Mouse (Mus musculus): ENCODE results near the gene Cemip. TPM values are rescaled to one million over a fixed set of nuclear protein-coding genes. Genes with fewer than 3 reads are reported as not detected.

Gene Cemip
- polyA plus RNA-seq, 1 experiment from 2014 or later: 0.89 TPM

GRCm38 (mm10) chr7:84013656-84014055, 72.6 kb downstream of the Cemip start:
- no peaks in the 10 kb centered on the region for H3K27me3 ChIP-seq (ENCODE audit: control insufficient read depth, insufficient read depth, low read length)
- H3K9me3 ChIP-seq (ENCODE audit: control insufficient read depth, low read length): no peaks in the 10 kb centered on the region
- no peaks in the 10 kb centered on the region for H3K36me3 ChIP-seq (ENCODE audit: control insufficient read depth, insufficient read depth, low read length)
- peaks cover 6 to 8% of the 10 kb centered on the region in 2 experiments for H3K4me1 ChIP-seq (ENCODE audit: control insufficient read depth in 2 of 2, insufficient read depth in 2 of 2, low read length in 2 of 2)
- 68% methylated on average over 4 of the region's 4 CpGs for WGBS
- no peak overlapping the region for H3K4me2 ChIP-seq (ENCODE audit: low read length)
- no peak overlapping the region for H3K9ac ChIP-seq (ENCODE audit: low read length)
- no peak overlapping the region for H3K4me3 ChIP-seq (ENCODE audit: control insufficient read depth in 1 of 2, insufficient read depth in 1 of 2, low read depth in 1 of 2, low read length in 2 of 2)
- ATAC-seq (ENCODE audit: insufficient number of reproducible peaks, insufficient read depth, low FRiP score, low read depth): no peak
- no peak overlapping the region for H3K27ac ChIP-seq (replicated peaks in 1 of 2; ENCODE audit: control insufficient read depth in 1 of 2, insufficient read depth in 1 of 2, low read depth in 2 of 2, low read length in 2 of 2)

- Histone ChIP-seq H3K27ac (replicated peaks in 1 of 2; ENCODE audit: control insufficient read depth in 1 of 2, insufficient read depth in 1 of 2, low read depth in 2 of 2, low read length in 2 of 2) (no peak overlapping the region), H3K4me2 (ENCODE audit: low read length) (no peak overlapping the region)
- WGBS: 71% methylated on average over 6 of the region's 6 CpGs
Observed at GRCm38 (mm10) chr7:84004357-84004756, 81.9 kb downstream of the Cemip start.

GRCm38 (mm10) chr7:84001516-84001915, 84.8 kb downstream of the Cemip start:
- no peak overlapping the region for H3K27ac ChIP-seq (replicated peaks in 1 of 2; ENCODE audit: control insufficient read depth in 1 of 2, insufficient read depth in 1 of 2, low read depth in 2 of 2, low read length in 2 of 2)
- H3K4me2 ChIP-seq (ENCODE audit: low read length): no peak overlapping the region
- no peak overlapping the region for H3K9ac ChIP-seq (ENCODE audit: low read length)
- no peaks in the 10 kb centered on the region for H3K27me3 ChIP-seq (ENCODE audit: control insufficient read depth, insufficient read depth, low read length)
- no peaks in the 10 kb centered on the region for H3K36me3 ChIP-seq (ENCODE audit: control insufficient read depth, insufficient read depth, low read length)
- no peak for ATAC-seq (ENCODE audit: insufficient number of reproducible peaks, insufficient read depth, low FRiP score, low read depth)
- no peaks in the 10 kb centered on the region; a peak in 1 of 4 replicates for H3K4me1 ChIP-seq (ENCODE audit: control insufficient read depth in 2 of 2, insufficient read depth in 2 of 2, low read length in 2 of 2)
- H3K9me3 ChIP-seq (ENCODE audit: control insufficient read depth, low read length): no peaks in the 10 kb centered on the region
- no peak overlapping the region for H3K4me3 ChIP-seq (ENCODE audit: control insufficient read depth in 1 of 2, insufficient read depth in 1 of 2, low read depth in 1 of 2, low read length in 2 of 2)
- 89% methylated on average over 3 of the region's 3 CpGs for WGBS

More at GRCm38 (mm10) chr7:84004357-84004756, 81.9 kb downstream of the Cemip start:
- Histone ChIP-seq H3K4me1 (ENCODE audit: control insufficient read depth in 2 of 2, insufficient read depth in 2 of 2, low read length in 2 of 2) (no peaks in the 10 kb centered on the region; a peak in 1 of 4 replicates), H3K9me3 (ENCODE audit: control insufficient read depth, low read length) (no peaks in the 10 kb centered on the region), H3K4me3 (ENCODE audit: control insufficient read depth in 1 of 2, insufficient read depth in 1 of 2, low read depth in 1 of 2, low read length in 2 of 2) (no peak overlapping the region), H3K9ac (ENCODE audit: low read length) (no peak overlapping the region), H3K36me3 (ENCODE audit: control insufficient read depth, insufficient read depth, low read length) (no peaks in the 10 kb centered on the region), H3K27me3 (ENCODE audit: control insufficient read depth, insufficient read depth, low read length) (no peaks in the 10 kb centered on the region)
- ATAC-seq (ENCODE audit: insufficient number of reproducible peaks, insufficient read depth, low FRiP score, low read depth): no peak

DNA sequence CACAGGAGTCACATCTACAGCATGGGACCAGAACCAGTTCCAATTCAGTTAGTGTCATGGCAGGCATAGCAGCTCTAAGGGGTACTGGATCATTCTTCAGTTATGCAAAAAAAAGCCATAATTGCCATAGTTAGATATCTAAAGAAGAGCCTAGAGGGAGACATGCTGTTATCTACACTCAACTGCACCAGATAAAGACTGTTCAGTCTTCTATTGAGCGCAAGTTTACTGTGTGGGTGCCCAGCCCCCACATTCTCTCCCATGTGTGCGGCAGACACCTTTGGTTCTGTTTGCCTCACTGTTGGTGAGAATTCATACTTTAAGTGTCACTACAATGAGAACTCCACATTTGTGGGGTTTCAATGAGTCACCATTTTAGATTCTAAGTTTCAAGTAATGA, 85.6 kb downstream of the Cemip start:
- Histone ChIP-seq H3K36me3 (ENCODE audit: control insufficient read depth, insufficient read depth, low read length) (no peaks in the 10 kb centered on the region), H3K4me3 (ENCODE audit: control insufficient read depth in 1 of 2, insufficient read depth in 1 of 2, low read depth in 1 of 2, low read length in 2 of 2) (no peak overlapping the region), H3K4me1 (ENCODE audit: control insufficient read depth in 2 of 2, insufficient read depth in 2 of 2, low read length in 2 of 2) (no peaks in the 10 kb centered on the region; a peak in 1 of 4 replicates), H3K4me2 (ENCODE audit: low read length) (no peak overlapping the region), H3K27me3 (ENCODE audit: control insufficient read depth, insufficient read depth, low read length) (no peaks in the 10 kb centered on the region), H3K27ac (replicated peaks in 1 of 2; ENCODE audit: control insufficient read depth in 1 of 2, insufficient read depth in 1 of 2, low read depth in 2 of 2, low read length in 2 of 2) (no peak overlapping the region), H3K9ac (ENCODE audit: low read length) (no peak overlapping the region), H3K9me3 (ENCODE audit: control insufficient read depth, low read length) (no peaks in the 10 kb centered on the region)
- ATAC-seq (ENCODE audit: insufficient number of reproducible peaks, insufficient read depth, low FRiP score, low read depth): no peak
- WGBS: 73% methylated on average over 2 of the region's 2 CpGs

DNA sequence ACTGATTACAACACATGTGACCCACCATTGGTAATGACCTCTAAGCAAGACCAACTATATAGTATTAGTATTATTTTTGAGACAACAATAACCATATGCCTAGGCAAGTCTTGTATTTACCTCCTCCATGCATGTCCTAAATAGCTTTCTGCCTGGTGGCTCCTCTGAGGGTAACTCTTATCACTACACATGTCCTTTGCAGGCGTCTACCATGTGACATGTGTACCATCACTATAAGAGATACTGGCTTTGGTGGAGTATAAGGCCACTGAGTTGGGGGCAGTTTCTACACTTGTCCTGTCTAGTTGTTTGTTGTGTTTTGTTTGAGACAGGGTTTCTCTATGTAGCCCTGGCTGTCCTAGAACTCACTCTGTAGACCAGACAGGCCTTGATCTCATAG, 86.7 kb downstream of the Cemip start:
- H3K27me3 ChIP-seq (ENCODE audit: control insufficient read depth, insufficient read depth, low read length): no peaks in the 10 kb centered on the region
- no peak overlapping the region for H3K4me3 ChIP-seq (ENCODE audit: control insufficient read depth in 1 of 2, insufficient read depth in 1 of 2, low read depth in 1 of 2, low read length in 2 of 2)
- no peaks in the 10 kb centered on the region for H3K36me3 ChIP-seq (ENCODE audit: control insufficient read depth, insufficient read depth, low read length)
- no peaks in the 10 kb centered on the region for H3K9me3 ChIP-seq (ENCODE audit: control insufficient read depth, low read length)
- no peak overlapping the region for H3K9ac ChIP-seq (ENCODE audit: low read length)
- H3K4me1 ChIP-seq (ENCODE audit: control insufficient read depth in 2 of 2, insufficient read depth in 2 of 2, low read length in 2 of 2): no peaks in the 10 kb centered on the region; a peak in 1 of 4 replicates
- no peak overlapping the region for H3K4me2 ChIP-seq (ENCODE audit: low read length)
- WGBS: 72% methylated on average over 1 of the region's 1 CpGs
- H3K27ac ChIP-seq (replicated peaks in 1 of 2; ENCODE audit: control insufficient read depth in 1 of 2, insufficient read depth in 1 of 2, low read depth in 2 of 2, low read length in 2 of 2): no peak overlapping the region
- no peak for ATAC-seq (ENCODE audit: insufficient number of reproducible peaks, insufficient read depth, low FRiP score, low read depth)

GRCm38 (mm10) chr7:83994348-83994747, 92.0 kb downstream of the Cemip start:
- Histone ChIP-seq H3K27me3 (ENCODE audit: control insufficient read depth, insufficient read depth, low read length) (no peaks in the 10 kb centered on the region), H3K4me2 (ENCODE audit: low read length) (no peak overlapping the region), H3K36me3 (ENCODE audit: control insufficient read depth, insufficient read depth, low read length) (no peaks in the 10 kb centered on the region), H3K9ac (ENCODE audit: low read length) (no peak overlapping the region), H3K4me1 (ENCODE audit: control insufficient read depth in 2 of 2, insufficient read depth in 2 of 2, low read length in 2 of 2) (no peaks in the 10 kb centered on the region), H3K9me3 (ENCODE audit: control insufficient read depth, low read length) (no peaks in the 10 kb centered on the region), H3K27ac (replicated peaks in 1 of 2; ENCODE audit: control insufficient read depth in 1 of 2, insufficient read depth in 1 of 2, low read depth in 2 of 2, low read length in 2 of 2) (no peak overlapping the region), H3K4me3 (ENCODE audit: control insufficient read depth in 1 of 2, insufficient read depth in 1 of 2, low read depth in 1 of 2, low read length in 2 of 2) (no peak overlapping the region)
- ATAC-seq (ENCODE audit: insufficient number of reproducible peaks, insufficient read depth, low FRiP score, low read depth): no peak
- 82% methylated on average over 1 of the region's 1 CpGs for WGBS

DNA sequence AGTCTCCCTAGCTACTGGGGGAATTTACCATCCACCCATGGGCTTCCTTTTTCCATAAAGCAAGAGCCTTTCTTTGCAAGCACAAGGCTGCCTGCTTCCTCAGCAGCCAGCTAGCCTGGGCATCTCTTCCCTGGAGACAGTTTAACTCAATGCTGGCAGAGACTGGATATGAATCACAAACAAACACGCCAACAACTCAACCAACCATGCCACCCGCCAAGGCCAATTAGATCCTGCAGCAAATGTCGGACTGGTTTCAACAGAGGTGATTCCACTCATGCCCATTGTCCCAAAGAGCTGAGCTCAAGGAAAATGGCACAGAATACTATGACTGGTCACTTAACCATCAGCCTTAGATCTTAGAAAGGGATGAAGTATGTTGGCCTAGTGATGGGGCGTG, 97.0 kb downstream of the Cemip start:
- H3K4me2 ChIP-seq (ENCODE audit: low read length): no peak overlapping the region
- no peak overlapping the region for H3K27ac ChIP-seq (replicated peaks in 1 of 2; ENCODE audit: control insufficient read depth in 1 of 2, insufficient read depth in 1 of 2, low read depth in 2 of 2, low read length in 2 of 2)
- H3K4me3 ChIP-seq (ENCODE audit: control insufficient read depth in 1 of 2, insufficient read depth in 1 of 2, low read depth in 1 of 2, low read length in 2 of 2): no peak overlapping the region
- no peak for ATAC-seq (ENCODE audit: insufficient number of reproducible peaks, insufficient read depth, low FRiP score, low read depth)
- H3K4me1 ChIP-seq (ENCODE audit: control insufficient read depth in 2 of 2, insufficient read depth in 2 of 2, low read length in 2 of 2): no peaks in the 10 kb centered on the region
- no peak overlapping the region for H3K9ac ChIP-seq (ENCODE audit: low read length)
- WGBS: 91% methylated on average over 4 of the region's 4 CpGs
- no peaks in the 10 kb centered on the region for H3K36me3 ChIP-seq (ENCODE audit: control insufficient read depth, insufficient read depth, low read length)
- H3K27me3 ChIP-seq (ENCODE audit: control insufficient read depth, insufficient read depth, low read length): no peaks in the 10 kb centered on the region; the same call in 1 of the 2 replicates
- H3K9me3 ChIP-seq (ENCODE audit: control insufficient read depth, low read length): no peaks in the 10 kb centered on the region

GRCm38 (mm10) chr7:83985751-83986150, 100.6 kb downstream of the Cemip start:
- H3K4me3 ChIP-seq (ENCODE audit: control insufficient read depth in 1 of 2, insufficient read depth in 1 of 2, low read depth in 1 of 2, low read length in 2 of 2): no peak overlapping the region
- 74% methylated on average over 2 of the region's 2 CpGs for whole genome bisulfite sequencing

More at GRCm38 (mm10) chr7:83985751-83986150, 100.6 kb downstream of the Cemip start:
- no peaks in the 10 kb centered on the region for H3K4me1 ChIP-seq (ENCODE audit: control insufficient read depth in 2 of 2, insufficient read depth in 2 of 2, low read length in 2 of 2)
- no peak overlapping the region for H3K27ac ChIP-seq (replicated peaks in 1 of 2; ENCODE audit: control insufficient read depth in 1 of 2, insufficient read depth in 1 of 2, low read depth in 2 of 2, low read length in 2 of 2)
- no peak for ATAC-seq (ENCODE audit: insufficient number of reproducible peaks, insufficient read depth, low FRiP score, low read depth)
- H3K9me3 ChIP-seq (ENCODE audit: control insufficient read depth, low read length): no peaks in the 10 kb centered on the region
- no peak overlapping the region for H3K4me2 ChIP-seq (ENCODE audit: low read length)
- no peak overlapping the region for H3K9ac ChIP-seq (ENCODE audit: low read length)
- H3K36me3 ChIP-seq (ENCODE audit: control insufficient read depth, insufficient read depth, low read length): no peaks in the 10 kb centered on the region
- H3K27me3 ChIP-seq (ENCODE audit: control insufficient read depth, insufficient read depth, low read length): no peaks in the 10 kb centered on the region; the same call in 1 of the 2 replicates

All from heart, embryonic 14.5 days (tissue).